Mouse (Mus musculus) limb, embryonic 10.5 days (tissue): ENCODE data around the gene Naa35. TPM values are rescaled to one million over a fixed set of nuclear protein-coding genes. Genes with fewer than 3 reads are reported as not detected.

Experiments used
- DNase-seq: peaks from one replicate; pipeline ENCODE4 v3.0.0-alpha.2; 2017; ENCODE audit warnings: low spot score
- H3K27ac ChIP-seq: fragments of 300-500 bp; sonication (generic); 2 replicates; pipeline ENCODE4 v1.5.1; 2016; ENCODE audit warnings: mild to moderate bottlenecking
- H3K27me3 ChIP-seq: fragments of 300-500 bp; sonication (generic); 2 replicates; pipeline ENCODE4 v1.6.1; 2016; ENCODE audit warnings: low read depth, mild to moderate bottlenecking; ENCODE audit not compliant: poor library complexity, severe bottlenecking
- H3K36me3 ChIP-seq: fragments of 300-500 bp; sonication (generic); 2 replicates; pipeline ENCODE4 v1.6.1; 2016; ENCODE audit warnings: mild to moderate bottlenecking, moderate library complexity
- H3K4me1 ChIP-seq: fragments of 300-500 bp; sonication (generic); 2 replicates; pipeline ENCODE4 v1.6.1; 2016
- H3K4me3 ChIP-seq: fragments of 300-500 bp; sonication (generic); 2 replicates; pipeline ENCODE4 v1.5.1; 2016; ENCODE audit warnings: mild to moderate bottlenecking, moderate library complexity
- H3K9me3 ChIP-seq: fragments of 300-500 bp; sonication (generic); replicated peaks from 2 replicates; pipeline ENCODE4 v1.6.1; 2016; ENCODE audit warnings: mild to moderate bottlenecking
- WGBS: fragments of 180-500 bp; shearing (Covaris S2); methylation state at CpG from one replicate; pipeline ENCODE4 v1.1.7; 2016; 5-methylcytosine and 5-hydroxymethylcytosine counted together
- polyA plus RNA-seq: library from polyadenylated mRNA; unstranded; fragments of >200 nt; fragmentation: Nextera tagmentation; extraction: Ambion mirVana; gene quantifications from 2 replicates; pipeline ENCODE4 v1.2.1, GENCODE M21; 2016

The Naa35 gene
- polyA plus RNA-seq, 1 experiment from 2014 or later = 116 TPM

- no peak for DNase-seq
- Histone ChIP-seq H3K4me3 (no peak overlapping the region), H3K36me3 (no peaks in the 10 kb centered on the region), H3K4me1 (no peaks in the 10 kb centered on the region), H3K27me3 (no peaks in the 10 kb centered on the region), H3K27ac (no peak overlapping the region), H3K9me3 (no peaks in the 10 kb centered on the region)
- 85% methylated on average over 3 of the region's 3 CpGs for WGBS
These were observed 100.2 kb downstream of the Naa35 start for GRCm38 (mm10) chr13:59685236-59685635.

Other genes starting within 250 kb of the Naa35 start
- 10.0 and 11.6 TPM in 2 replicates for gene Agtpbp1, start within 50 bp of the Naa35 start, polyA plus RNA-seq
- 78.4 and 80.2 TPM in 2 replicates for gene Golm1, start 90.6 kb downstream of the Naa35 start, polyA plus RNA-seq
- gene 4921517D22Rik, start 108.8 kb downstream of the Naa35 start, polyA plus RNA-seq = not detected in 2 replicates
- 0.05 TPM in 1 of 2 replicates, not detected in the other for gene Spata31d1a, start 125.1 kb downstream of the Naa35 start, polyA plus RNA-seq
- not detected in 2 replicates for gene Spata31d1b, start 127.0 kb downstream of the Naa35 start, polyA plus RNA-seq
- not detected in 2 replicates for gene Spata31d1d, start 146.5 kb downstream of the Naa35 start, polyA plus RNA-seq
- gene 1700014D04Rik, start 161.5 kb downstream of the Naa35 start, polyA plus RNA-seq = 0.31 TPM in 1 of 2 replicates, not detected in the other
- gene Isca1, start 184.6 kb downstream of the Naa35 start, polyA plus RNA-seq = 90.5 and 95.7 TPM in 2 replicates
- not detected in 2 replicates for gene Gm49354, start 197.0 kb downstream of the Naa35 start, polyA plus RNA-seq
- gene Tut7, start 237.9 kb downstream of the Naa35 start, polyA plus RNA-seq = 34.6 and 47.5 TPM in 2 replicates